Mouse (Mus musculus) adrenal gland, adult 8-10 months (tissue): Measurements from ENCODE around the gene Myo15b. TPM values are rescaled to one million over a fixed set of nuclear protein-coding genes. Genes with fewer than 3 reads are reported as not detected.
"Not testable (repeated sequence)": the region's sequence is repeated elsewhere in the genome, so short reads cannot be mapped to it uniquely, and the experiment has no call there.

Experiments used
- DNase-seq: peaks from one replicate; pipeline ENCODE4 v3.0.0; 2022
- total RNA-seq, 4 experiments: library from RNA; stranded (reverse); gene quantifications; 2 replicates each; pipeline ENCODE4 v1.2.4; 2022

Myo15b gene
- total RNA-seq, 4 experiments from 2014 or later = 0.09 to 1.1 (median 0.32) TPM; not detected in 1

DNA sequence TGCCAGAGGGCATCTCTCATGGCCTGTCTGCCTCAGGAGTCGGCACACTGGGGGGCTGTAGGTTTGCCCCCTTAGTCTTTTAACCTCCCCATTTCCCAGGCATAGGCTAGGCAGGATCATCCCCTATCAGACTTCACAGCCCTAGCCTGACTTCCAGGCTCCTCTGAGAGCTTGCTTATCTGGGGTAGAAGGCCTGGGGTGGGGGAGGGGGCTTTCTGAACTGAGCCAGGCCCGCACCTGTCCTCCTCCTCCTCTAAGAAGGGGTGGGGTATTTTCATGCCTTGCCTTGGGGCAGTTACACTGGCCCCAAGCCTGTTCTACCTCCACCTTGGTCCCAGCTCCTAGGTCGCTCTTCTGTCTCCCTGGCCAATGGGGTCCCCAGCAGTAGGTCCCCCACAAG, 26.7 kb upstream of the Myo15b start:
- no peak for DNase-seq

DNA sequence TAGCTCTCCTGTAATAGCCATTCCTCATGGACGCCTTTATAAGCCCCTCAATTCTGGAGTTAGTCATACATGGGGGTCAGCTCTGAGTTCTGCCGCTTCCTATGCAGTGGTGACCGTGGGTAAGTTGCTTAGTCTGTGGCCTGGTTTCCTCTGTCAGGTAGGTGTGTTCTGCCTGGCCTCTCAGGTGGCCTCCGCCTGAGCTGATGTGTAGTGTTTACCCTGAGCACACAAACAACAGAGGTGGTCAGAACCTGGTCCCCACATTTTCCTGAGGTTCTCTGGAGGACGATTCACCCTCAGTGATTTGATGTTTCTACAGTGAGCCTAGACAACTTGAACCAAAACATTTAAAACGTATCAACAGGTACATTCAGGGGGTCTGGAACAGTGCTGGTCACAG, 26.1 kb upstream of the Myo15b start:
- DNase-seq = no peak

DNA sequence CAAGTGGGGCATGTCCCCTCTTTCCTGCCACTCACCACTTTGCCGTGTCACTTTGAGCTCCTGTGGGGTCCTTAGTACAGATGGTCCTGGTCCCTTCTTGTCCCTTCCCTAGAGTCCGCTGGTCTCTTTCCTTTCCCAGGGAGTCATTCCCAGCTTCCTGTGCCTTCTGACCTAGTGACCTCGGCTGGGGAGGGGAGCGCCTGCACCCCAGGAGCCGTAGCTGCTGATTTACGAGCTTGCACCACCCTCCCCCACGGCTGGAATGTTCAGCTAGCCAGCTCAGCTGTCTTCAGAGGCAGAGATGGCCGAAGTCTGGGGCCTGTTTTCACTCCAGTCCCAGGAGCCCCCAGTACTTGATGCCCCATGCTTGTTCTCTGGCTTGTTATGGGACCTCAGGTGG, 25.7 kb upstream of the Myo15b start:
- no peak for DNase-seq

DNA sequence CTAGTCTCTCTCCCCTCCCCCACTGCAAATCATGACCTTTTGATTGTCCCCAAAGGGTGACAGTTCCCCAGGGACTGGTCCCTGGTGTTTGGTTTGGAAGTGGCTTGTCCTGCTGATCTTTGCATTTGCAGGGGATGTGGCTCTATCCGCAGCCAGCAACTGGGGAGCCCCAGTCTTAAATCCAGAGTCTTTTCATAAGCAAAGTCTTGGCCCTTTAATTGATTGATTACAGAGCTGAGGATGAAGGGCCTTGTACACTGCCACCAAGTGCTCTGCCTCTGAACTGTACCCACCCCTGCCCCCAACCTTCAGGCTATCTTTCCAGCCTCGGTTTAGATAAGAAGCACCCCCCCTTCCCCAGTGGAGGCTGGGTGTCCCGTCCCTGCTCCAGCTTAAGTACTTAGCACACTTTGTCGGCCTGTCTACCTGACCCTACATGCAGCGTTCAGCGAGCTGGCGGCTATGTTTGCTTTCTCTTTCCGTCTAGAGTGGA, 25.1 kb upstream of the Myo15b start:
- no peak for DNase-seq

DNA sequence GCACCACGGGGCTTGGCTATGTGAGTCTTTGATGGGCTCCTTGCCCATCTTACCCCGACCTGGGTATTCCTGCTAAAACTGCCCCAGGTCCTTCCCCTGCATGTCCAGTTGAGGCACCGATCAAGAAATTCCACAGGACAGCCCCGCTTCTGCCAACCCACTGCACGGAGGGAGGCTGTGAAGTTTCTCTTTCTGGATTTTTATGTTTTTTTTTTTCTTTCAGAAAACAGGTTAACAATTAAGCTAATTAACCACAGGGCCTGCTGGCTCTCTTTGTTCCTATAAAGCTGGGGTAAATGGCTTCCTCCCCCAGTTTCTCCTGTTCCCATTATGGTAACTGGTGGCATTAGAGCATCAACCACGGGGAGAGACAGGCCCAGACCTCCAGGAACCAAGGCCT, 24.2 kb upstream of the Myo15b start:
- DNase-seq = no peak

DNA sequence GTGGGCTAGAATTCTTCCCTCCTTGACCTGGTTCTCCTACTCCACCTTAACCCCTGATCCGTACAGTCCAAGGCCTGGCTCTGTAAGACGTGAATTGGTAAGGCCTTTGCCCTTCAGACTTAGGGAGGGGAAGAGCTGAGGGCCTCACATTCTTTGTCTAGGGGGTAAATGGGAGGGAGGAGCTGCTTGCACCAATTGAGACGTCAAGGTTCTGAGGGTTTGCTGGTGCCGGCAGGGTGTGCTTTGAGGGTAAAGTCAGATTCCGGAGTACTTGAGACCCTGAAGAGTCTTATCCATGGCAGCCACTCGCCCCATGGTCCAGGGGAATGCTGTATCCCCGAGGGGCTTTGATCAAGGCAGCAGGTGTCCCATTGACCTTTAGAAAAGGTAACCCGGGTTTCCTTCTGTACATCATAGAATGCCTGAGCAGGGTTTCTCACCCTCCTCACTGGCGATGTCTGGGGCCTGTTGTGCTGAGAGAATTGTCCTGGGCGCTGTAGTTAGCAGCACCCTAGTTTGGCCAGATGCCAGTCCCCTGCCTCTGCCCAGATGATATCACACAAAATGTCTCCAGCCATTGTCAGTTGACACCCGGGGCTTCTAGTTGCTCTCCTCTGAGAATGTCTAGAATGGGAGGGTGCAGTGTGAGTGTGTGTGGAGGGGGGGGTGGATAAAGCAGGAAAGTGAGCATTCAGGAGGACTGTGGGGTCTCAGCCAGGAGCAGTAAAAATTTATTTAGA, 21.4 kb upstream of the Myo15b start:
- DNase-seq = no peak

DNA sequence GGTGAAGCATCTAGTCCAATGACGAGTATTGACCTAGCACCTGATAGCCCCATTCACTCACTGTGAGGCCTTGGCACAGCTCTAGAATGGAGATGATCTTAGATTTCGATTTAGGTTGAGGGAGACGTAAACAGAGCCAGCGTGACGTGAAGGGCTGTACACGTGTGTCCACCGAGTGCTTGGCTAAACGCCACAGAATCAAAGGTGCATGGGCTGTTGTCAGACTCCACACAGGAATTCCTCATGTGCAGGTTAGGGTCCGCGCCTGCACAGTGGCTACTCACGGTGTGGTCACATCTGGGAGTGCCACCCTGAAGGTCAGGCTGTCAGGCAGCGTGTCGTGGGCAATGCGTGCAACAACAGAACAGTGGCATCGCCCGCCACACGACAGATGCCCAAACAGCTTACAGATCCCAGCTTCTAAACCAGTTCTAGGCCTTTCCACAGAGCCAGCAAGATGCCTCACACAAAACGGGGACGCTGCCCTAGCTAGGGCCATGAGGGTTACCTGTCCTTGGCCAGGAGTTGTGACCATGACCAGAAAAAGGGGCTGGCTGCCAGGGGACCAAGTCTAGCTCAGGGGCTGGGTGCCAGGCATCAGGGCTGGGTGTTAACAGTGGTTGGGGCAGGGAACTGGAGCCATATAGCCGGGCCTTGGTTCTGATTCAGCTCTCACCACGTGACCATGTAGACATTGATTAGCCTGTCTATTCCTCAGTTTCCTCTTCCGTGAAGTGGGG, 20.4 kb upstream of the Myo15b start:
- DNase-seq = no peak

DNA sequence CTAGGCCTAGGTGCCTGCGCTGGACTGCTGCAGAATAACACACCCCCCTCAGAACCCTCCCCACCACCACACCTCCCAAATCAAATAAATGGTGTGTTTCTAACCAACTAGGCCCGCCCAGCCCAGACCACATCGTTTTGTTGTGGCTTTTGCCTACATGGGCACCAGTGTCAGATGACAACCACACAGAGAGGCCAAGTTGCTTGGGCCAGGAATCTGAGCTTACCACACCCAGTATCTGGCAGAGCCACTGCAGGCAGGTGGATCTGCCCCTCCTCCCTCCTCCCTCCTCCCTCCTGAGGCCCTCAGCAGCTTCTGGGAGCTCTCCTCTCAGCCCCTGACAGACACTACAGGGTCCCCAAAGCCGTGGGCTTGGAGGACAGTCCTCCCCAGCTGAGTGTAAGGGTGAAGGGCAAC, 19.3 kb upstream of the Myo15b start:
- DNase-seq = no peak

DNA sequence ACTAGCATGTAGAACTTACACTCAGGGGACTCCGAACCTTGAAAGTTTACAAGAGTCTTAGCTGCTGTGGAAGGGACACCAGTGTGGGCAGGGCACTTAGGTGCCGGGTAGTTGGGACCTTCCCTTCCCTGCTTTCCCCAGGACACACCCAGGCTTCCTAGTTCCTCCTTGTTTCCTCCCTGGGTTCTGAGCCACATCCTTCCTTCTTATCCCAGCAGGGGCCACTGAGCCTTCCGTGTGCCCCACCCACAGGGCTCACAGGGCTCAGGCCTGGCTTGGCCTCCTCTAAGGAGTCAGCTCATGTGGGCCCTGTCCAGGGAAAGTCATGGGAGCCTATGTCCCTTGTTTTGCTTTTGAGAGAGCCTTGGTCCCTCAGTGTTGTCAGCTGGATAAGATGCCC, 18.5 kb upstream of the Myo15b start:
- DNase-seq = no peak

DNA sequence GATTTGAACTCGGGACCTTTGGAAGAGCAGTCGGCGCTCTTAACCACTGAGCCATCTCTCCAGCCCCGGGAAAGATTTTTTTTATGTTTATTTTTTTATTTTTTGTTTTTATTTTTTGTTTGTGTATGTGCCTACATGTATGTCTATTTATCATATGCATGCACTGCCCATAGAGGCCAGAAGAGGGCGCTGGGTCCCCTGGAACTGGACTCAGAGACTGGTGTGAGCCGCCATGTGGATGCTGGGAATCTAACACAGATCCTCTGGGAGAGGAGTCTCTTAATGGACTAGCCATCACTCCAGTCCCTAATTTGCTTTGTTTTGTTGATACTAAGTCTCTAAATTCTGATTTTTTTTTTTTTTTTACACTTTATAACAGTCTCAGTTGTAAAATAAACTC, 17.2 kb upstream of the Myo15b start:
- no peak for DNase-seq

DNA sequence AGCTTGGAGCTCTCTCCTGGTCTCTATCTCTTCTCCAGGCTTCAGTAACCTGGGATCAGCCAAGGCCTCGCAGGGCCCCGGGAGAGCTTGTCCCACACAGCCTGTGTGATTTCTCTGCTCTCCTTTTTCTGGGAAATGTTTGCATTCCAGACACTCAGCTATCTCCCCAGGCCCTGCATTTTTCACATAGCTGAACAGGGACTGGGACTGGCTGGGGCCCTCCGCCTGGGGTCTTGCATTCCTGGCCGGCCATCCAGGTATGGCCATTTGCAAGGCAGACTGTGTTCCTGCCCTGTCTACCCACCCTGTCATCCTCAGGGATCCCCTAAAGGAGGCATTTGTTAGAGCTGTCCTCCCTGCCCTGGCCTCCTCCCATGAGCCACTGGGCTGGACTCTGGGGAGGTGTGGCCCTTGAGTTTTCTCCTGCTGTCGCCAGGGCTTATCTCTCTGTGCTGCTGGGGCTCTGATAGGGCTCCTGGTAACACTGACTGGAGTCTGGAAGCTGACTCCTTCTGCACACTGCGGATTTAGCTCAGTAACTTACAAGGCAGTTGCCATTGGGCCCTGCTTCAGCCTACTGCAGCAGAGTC, 16.1 kb upstream of the Myo15b start:
- no peak for DNase-seq

DNA sequence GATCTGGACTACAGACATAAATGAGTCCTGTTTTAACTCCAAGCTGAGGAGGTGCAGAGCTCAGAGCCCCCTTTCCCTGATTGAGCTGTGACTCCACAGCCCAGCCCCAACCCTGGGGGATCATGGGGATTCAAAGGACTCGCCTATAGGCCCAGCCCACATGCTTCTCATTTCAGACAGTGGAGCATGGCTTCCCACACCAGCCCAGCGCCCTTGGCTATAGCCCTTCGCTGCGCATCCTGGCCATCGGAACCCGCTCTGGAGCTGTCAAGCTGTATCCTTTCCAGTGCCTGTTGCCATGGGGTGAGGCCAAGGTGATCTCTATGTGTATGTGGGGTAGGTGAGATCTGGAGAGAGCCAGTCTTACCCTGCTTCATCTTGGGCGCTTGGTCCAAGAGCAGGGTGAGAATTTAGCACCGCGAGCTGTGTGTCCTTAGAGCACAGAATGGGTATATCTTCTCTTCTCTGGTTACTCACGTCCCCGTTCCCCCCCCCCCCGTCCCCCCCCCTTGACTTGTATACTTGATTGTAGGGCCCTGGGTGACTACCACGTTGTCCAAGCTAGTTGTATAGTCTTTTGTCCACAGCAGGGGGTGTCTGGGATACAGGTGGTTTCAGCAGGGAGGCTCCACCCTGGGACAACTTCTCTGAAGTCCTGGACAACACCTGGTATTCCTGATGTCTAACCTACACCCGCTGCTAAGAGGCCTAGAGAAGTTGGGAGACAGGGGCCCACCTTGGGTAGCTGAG, 14.9 kb upstream of the Myo15b start:
- no peak for DNase-seq

DNA sequence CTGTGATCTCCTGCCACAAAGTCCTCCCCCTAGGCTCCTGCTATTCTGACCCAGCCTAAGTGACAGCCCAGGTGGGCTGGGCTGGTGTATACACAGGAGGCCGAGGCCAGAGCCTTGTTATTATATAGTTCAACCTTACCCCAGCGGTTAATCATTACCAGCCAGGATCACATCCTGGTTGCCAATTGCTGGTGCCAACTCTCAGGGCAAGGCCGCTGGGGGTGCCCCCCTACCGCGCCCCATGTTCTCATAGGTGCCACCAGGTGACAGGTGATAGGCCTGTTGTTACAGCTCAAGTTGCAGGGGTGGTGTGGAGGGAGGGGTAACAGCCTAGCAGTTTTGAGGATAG, 14.3 kb upstream of the Myo15b start:
- DNase-seq = no peak

DNA sequence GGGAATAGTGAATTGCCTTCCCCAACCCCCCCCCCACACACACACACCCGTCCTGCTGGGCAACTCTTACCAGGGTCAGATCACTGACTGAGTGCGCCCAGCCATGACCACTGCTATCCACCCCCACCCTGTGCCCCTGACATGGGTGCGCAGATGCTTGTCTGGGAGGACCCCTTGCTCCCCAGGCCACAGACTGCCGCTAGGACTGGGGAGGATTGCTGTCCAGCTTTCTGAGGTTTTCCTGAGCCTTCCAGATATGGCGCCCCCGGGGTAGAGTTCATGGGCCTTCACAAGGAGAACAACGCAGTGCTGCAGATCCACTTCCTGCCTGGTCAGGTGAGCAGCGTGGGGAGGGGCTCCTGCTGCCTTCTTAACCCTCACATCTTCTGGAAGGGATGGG, 14.0 kb upstream of the Myo15b start:
- DNase-seq = no peak

DNA sequence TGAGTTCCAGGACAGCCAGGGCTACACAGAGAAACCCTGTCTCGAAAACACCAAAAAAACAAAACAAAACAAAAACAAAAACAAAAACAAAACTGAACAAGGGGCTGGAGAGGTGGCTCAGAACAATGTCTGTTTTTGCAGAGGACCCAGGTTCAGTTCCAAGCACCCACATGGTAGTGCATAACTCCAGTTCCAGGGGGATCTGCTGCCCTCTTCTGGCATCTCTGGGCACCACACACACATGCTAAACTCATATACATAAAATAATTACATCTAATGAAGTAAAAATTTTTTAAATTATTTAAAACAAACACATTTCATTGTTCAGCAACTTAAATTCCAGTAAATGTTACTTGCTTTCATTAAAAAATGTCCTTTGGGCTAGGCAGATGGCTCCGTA, 12.4 kb upstream of the Myo15b start:
- no peak for DNase-seq

DNA sequence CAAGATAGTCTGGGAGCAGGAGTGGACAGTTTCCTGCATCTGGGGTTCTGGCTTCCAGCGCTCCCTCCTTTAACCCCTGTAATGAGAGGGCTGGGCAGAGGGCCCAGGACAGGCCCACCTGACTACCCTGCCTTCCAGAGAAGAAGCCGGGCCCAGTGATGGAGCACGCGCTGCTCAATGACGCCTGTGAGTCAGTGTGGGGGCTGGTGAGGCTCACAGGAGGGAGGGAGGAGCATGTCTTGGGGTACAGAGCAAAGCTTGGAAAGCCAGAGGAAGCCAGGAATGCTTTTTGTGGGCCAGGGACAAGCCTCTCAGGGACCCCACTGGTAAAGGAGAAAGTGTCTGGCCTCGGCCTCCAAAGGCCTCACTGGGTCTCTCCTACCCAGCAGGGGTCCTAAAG, 3.5 kb upstream of the Myo15b start:
- DNase-seq = no peak

DNA sequence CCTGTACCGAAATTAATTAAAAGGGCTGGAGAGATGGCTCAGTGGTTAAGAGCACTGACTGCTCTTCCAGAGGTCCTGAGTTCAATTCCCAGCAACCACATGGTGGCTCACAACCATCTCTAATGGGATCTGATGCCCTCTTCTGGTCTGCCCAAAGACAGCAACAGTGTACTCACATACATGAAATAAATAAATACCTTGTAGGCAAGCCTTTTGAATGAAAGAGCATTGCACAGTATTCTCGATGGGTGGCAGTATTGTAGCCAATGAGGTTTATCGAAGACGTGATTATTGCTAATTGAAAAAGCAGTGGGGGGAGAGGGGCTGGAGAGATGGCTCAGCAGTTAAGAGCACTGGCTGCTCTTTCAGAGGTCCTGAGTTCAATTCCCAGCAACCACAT, 1.1 kb upstream of the Myo15b start:
- not testable (repeated sequence) for DNase-seq

DNA sequence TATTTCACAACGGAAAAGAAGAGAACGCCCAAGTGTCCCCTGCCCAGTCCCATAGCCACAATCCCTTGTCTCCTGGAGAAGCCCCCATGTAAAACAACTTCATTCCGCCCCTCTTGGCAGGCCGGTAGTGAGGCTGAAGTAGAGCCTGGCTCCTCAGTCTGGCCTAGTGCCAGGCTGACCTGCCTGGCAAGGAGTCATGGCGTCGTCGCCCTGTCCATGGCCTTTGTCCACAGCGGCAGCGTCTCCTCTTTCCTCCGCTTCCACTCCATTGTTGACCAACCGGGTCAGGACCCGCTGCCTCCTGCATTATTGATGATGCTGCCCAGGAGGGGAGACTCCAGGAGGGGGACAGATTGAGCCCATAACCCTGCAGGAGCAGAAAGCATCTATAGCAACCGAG, 270 bp upstream of the Myo15b start:
- DNase-seq = no peak

DNA sequence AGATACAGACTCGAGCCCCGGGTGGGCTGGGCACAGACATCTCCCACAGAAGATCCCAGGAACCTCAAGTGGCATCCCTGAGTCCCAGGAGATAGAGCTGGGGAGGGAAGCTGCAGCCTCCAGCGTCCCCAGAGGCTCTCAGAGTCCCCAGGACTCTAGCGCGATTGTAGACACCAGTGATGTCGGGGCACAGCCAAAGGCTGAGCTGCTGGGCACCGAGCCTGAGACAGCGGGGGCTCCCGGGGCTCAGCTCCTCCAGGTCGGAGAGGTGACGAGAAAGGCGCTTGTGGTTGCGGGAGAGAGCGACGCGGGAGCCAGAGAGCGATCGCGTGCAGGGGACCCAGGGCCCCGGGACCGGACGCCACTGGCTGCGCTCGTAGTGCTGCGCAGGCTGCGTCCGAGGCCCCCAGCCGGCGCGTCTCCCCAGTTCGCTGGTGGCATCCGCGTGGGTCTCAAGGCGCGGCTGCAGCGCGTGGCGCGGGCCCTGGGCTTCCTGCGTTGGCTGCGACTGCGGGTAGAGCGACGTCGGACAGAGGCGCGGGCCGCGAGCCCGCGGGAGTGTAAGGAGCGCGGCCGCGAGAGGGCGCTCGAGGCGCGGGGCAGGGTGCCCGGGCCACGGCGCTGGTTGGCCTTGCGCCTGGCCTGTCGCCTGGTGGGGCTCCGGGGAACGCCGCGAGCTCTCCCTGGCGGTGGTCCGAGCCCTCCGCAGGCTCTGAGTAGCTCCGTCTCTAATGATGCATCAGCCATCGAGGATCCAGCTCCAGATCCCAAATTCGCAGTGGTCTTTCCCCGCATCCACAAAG, 1.1 kb downstream of the Myo15b start:
- DNase-seq = peak; percentile 58

DNA sequence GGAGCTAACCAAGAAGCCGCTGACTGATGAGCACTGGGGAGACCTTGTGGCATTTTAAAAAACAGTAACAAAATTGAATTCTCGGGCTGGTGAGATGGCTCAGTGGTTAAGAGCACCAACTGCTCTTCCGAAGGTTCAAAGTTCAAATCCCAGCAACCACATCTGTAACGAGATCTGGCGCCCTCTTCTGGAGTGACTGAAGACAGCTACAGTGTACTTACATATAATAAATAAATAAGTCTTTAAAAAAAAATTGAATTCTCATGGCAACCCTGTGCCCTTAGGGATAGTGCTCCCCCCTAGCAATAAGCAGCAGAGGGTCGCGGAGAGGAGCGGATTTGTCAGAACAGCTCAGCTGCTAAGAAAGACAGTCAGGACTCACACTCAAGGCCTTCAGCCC, 5.7 kb downstream of the Myo15b start:
- DNase-seq = no peak

DNA sequence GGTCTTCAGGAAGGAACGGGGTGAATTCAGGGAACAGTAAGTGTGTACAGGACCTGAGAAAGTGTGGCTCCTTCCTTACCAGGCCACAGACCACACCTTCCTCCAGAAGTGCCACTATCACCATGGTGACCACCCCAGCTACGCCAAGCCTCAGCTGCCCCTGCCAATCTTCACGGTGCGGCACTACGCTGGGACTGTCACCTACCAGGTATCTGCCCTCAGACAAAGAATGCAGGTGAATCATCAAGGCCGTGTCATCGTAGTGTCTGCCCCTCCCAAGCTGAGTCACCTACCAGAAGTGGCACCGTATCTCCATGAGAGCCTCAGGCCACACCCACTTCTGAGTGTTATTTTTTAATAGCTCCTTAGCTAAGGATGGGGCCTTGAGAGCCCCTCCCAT, 11.2 kb downstream of the Myo15b start:
- DNase-seq = no peak

DNA sequence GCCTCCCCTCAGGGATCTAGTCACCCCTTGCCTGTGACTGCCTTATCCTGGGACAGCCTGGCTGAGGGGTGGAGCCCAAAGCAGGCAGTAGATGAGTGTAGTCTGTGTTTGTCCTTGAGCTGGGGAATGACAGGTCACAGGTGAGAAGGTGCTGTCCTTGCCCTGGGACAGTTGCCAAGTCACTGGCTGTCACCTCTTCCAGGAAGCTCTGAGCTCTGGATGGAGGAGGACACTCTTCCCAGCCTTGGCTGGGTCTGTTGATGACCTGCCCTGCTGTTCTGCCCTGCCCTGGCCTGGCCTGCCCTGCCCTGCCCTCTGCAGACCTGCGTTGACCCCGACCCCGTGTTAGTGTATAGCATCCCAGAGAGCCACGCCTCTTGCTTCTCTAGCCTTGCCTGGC, 14.2 kb downstream of the Myo15b start:
- no peak for DNase-seq
